ENCODE assay signal across 28 mouse cellular contexts in the genomic region with DNA sequence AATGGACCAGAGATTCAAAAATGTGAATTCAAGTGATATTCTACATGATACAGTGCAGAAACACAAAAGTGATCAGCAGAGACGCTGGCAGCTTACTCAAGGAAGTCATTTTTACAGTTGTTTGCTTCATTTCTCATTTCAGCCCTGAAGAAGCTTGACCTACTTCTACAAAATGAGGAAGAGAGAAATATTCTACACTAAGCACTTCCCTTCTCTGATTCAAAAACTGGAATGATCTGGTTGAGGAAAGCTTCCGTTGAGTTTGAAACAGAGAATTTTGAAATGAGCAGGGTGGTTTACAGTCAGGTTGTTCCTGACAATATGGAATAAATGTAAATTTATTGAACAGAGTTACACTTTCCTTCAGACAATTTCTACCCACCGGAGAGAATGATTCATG.
DNase-seq lines count a peak whose midpoint lies in the region; ATAC-seq and TF ChIP-seq lines count a peak whose summit lies in the region.
"Had no signal": no experiment of that assay in that cellular context is flagged by ENCODE, and none has a peak within 500 bp of the region (broad histone marks: within the 10 kb centered on the region; RNA-seq: fewer than 3 reads in every experiment).

No protein-coding gene starts in this region.

- TF ChIP-seq CTCF in liver, adult 2 months (IDR thresholded peaks at IDR 0.05; ENCODE audit: low read depth, low read length) = no peak

- H3K27ac ChIP-seq in liver, adult 2 months (replicated peaks; ENCODE audit: insufficient read depth, low read depth, low read length) = no peak overlapping the region
- H3K27ac ChIP-seq in liver, embryonic 12.5 days = no peak overlapping the region
- H3K27ac ChIP-seq in hindbrain, embryonic 16.5 days (ENCODE audit: low read depth, low read length) = no peak overlapping the region
- no peak overlapping the region for H3K27ac ChIP-seq in heart, embryonic 12.5 days (ENCODE audit: poor library complexity, severe bottlenecking)
- H3K27ac ChIP-seq: embryonic facial prominence, embryonic 12.5 days; embryonic facial prominence, embryonic 15.5 days; heart, embryonic 15.5 days; hindbrain, embryonic 10.5 days; hindbrain, embryonic 13.5 days; hindbrain, postnatal 0 days had no signal

- no peaks in the 10 kb centered on the region for H3K9me3 ChIP-seq in liver, embryonic 12.5 days (replicated peaks)
- H3K9me3 ChIP-seq in hindbrain, embryonic 16.5 days (ENCODE audit: control insufficient read depth, low read length) = no peaks in the 10 kb centered on the region
- no peaks in the 10 kb centered on the region for H3K9me3 ChIP-seq in heart, embryonic 12.5 days (replicated peaks)
- H3K9me3 ChIP-seq: embryonic facial prominence, embryonic 12.5 days; embryonic facial prominence, embryonic 15.5 days; G1E; heart, embryonic 15.5 days; hindbrain, embryonic 10.5 days; hindbrain, embryonic 13.5 days had no signal

- TF ChIP-seq POLR2A in liver, adult 2 months (IDR thresholded peaks at IDR 0.05; ENCODE audit: extremely low read depth, insufficient read depth, low read length) = no peak

- no peaks in the 10 kb centered on the region for H3K79me2 ChIP-seq in liver, adult 2 months (ENCODE audit: control insufficient read depth, insufficient read depth, low read length)

- WGBS in liver, adult 2 months = 76% methylated on average over 3 of the region's 3 CpGs
- 60% methylated on average over 3 of the region's 3 CpGs for WGBS in liver, embryonic 12.5 days (ENCODE audit: insufficient replicate concordance)
- 87% methylated on average over 3 of the region's 3 CpGs for WGBS in hindbrain, embryonic 16.5 days
- 86% methylated on average over 3 of the region's 3 CpGs for WGBS in heart, embryonic 12.5 days

- H3K27me3 ChIP-seq in liver, adult 2 months (ENCODE audit: control insufficient read depth, insufficient read depth, low read length) = no peaks in the 10 kb centered on the region
- H3K27me3 ChIP-seq in liver, embryonic 12.5 days (replicated peaks) = no peaks in the 10 kb centered on the region
- no peaks in the 10 kb centered on the region for H3K27me3 ChIP-seq in hindbrain, embryonic 16.5 days (replicated peaks; ENCODE audit: control insufficient read depth, insufficient read depth, low read length)
- no peaks in the 10 kb centered on the region for H3K27me3 ChIP-seq in heart, embryonic 12.5 days (replicated peaks)
- H3K27me3 ChIP-seq: embryonic facial prominence, embryonic 12.5 days; embryonic facial prominence, embryonic 15.5 days; heart, embryonic 15.5 days; hindbrain, embryonic 13.5 days had no signal

- no peaks in the 10 kb centered on the region for H3K4me1 ChIP-seq in liver, adult 2 months (ENCODE audit: control insufficient read depth, insufficient read depth, low read length)
- H3K4me1 ChIP-seq in liver, embryonic 12.5 days = no peaks in the 10 kb centered on the region
- H3K4me1 ChIP-seq in hindbrain, embryonic 16.5 days (ENCODE audit: control insufficient read depth, insufficient read depth, low read depth, low read length) = no peaks in the 10 kb centered on the region
- no peaks in the 10 kb centered on the region for H3K4me1 ChIP-seq in heart, embryonic 12.5 days (replicated peaks)
- H3K4me1 ChIP-seq: embryonic facial prominence, embryonic 12.5 days; embryonic facial prominence, embryonic 15.5 days; heart, embryonic 15.5 days; hindbrain, embryonic 10.5 days; hindbrain, embryonic 13.5 days had no signal

- H3K4me3 ChIP-seq in liver, adult 2 months (ENCODE audit: insufficient read depth, low read depth, low read length) = no peak overlapping the region
- no peak overlapping the region for H3K4me3 ChIP-seq in liver, embryonic 12.5 days
- no peak overlapping the region for H3K4me3 ChIP-seq in hindbrain, embryonic 16.5 days (ENCODE audit: low read length)
- no peak overlapping the region for H3K4me3 ChIP-seq in heart, embryonic 12.5 days
- H3K4me3 ChIP-seq: embryonic facial prominence, embryonic 12.5 days; embryonic facial prominence, embryonic 15.5 days; heart, embryonic 15.5 days; hindbrain, embryonic 10.5 days; hindbrain, embryonic 13.5 days had no signal

- peak; percentile 5 for DNase-seq in liver, adult 2 months (ENCODE audit: extremely low read depth, low read depth, low spot score)
- DNase-seq in brain, adult 2 months (ENCODE audit: low read depth, low spot score) = peak; percentile 6
- no peak for DNase-seq in kidney, adult 11 months
- DNase-seq: adrenal gland, postnatal 10 days; cerebellum, adult 18-20 months; cerebellum, adult 9-10 months; cerebellum, postnatal 14 days; forebrain, postnatal 0 days; gastrocnemius, postnatal 10 days; gastrocnemius, postnatal 36 days; heart, adult 11 months; heart, postnatal 10 days; heart, postnatal 36 days had no signal

- no peaks in the 10 kb centered on the region for H3K36me3 ChIP-seq in liver, adult 2 months (ENCODE audit: control insufficient read depth, insufficient read depth, low read length)
- H3K36me3 ChIP-seq in liver, embryonic 12.5 days = no peaks in the 10 kb centered on the region
- H3K36me3 ChIP-seq in hindbrain, embryonic 16.5 days (ENCODE audit: control insufficient read depth, insufficient read depth, low read length) = no peaks in the 10 kb centered on the region
- no peaks in the 10 kb centered on the region for H3K36me3 ChIP-seq in heart, embryonic 12.5 days
- H3K36me3 ChIP-seq: embryonic facial prominence, embryonic 12.5 days; embryonic facial prominence, embryonic 15.5 days; G1E; heart, embryonic 15.5 days; hindbrain, embryonic 10.5 days; hindbrain, embryonic 13.5 days had no signal

- H3K9ac ChIP-seq in liver, adult 2 months (ENCODE audit: low read depth, low read length) = no peak overlapping the region
- no peak overlapping the region for H3K9ac ChIP-seq in liver, embryonic 12.5 days
- no peak overlapping the region for H3K9ac ChIP-seq in hindbrain, embryonic 16.5 days (ENCODE audit: low read depth, low read length)
- H3K9ac ChIP-seq in heart, embryonic 12.5 days = no peak overlapping the region
- H3K9ac ChIP-seq: embryonic facial prominence, embryonic 12.5 days; embryonic facial prominence, embryonic 15.5 days; forebrain, postnatal 0 days; heart, embryonic 15.5 days; hindbrain, embryonic 13.5 days had no signal

- H3K4me2 ChIP-seq in liver, embryonic 12.5 days = no peak overlapping the region
- no peak overlapping the region for H3K4me2 ChIP-seq in hindbrain, embryonic 16.5 days (ENCODE audit: low read length)
- no peak overlapping the region for H3K4me2 ChIP-seq in heart, embryonic 12.5 days
- H3K4me2 ChIP-seq: embryonic facial prominence, embryonic 12.5 days; embryonic facial prominence, embryonic 15.5 days; heart, embryonic 11.5 days; heart, embryonic 15.5 days; hindbrain, embryonic 13.5 days had no signal

- ATAC-seq in liver, embryonic 12.5 days = no peak
- ATAC-seq in megakaryocyte, adult 5-6 weeks (ENCODE audit: poor library complexity, severe bottlenecking) = peak; percentile 98
- no peak for ATAC-seq in hindbrain, embryonic 16.5 days
- no peak for ATAC-seq in heart, embryonic 12.5 days (ENCODE audit: insufficient number of reproducible peaks, low FRiP score)
- ATAC-seq: forebrain, embryonic 14.5 days; forebrain, postnatal 0 days; hindbrain, postnatal 0 days; intestine, postnatal 0 days; Patski had no signal
